Mouse (Mus musculus): ENCODE data around the gene Olfr214.

GRCm38 (mm10) chr6:116554952-116555351 is 917 bp downstream of the Olfr214 start:
- TF ChIP-seq CTCF (IDR thresholded peaks at IDR 0.05) (no peak), EP300 (IDR thresholded peaks at IDR 0.05) (no peak)

Data from lung, postnatal 0 days (tissue).